Mouse (Mus musculus) adrenal gland, adult 18-20 months (tissue): ENCODE data around the gene Hsp90aa1. TPM values are rescaled to one million over a fixed set of nuclear protein-coding genes. Genes with fewer than 3 reads are reported as not detected.
A peak's percentile ranks its signal among the peaks of the same experiment; 100 is the strongest.
"Not testable (repeated sequence)": the region's sequence is repeated elsewhere in the genome, so short reads cannot be mapped to it uniquely, and the experiment has no call there.

Source experiments
- DNase-seq, 2 experiments: peaks; one replicate each; pipeline ENCODE4 v3.0.0; 2021 to 2022; ENCODE audit warnings: low spot score in 2 of 2
- total RNA-seq, 2 experiments: library from RNA; stranded (reverse); gene quantifications; 1 replicate in 1 of 2; 2 replicates in 1 of 2; pipeline ENCODE4 v1.2.3; 2021

Hsp90aa1 gene
- total RNA-seq, 2 experiments from 2014 or later: 1,046 to 1,696 TPM

DNA sequence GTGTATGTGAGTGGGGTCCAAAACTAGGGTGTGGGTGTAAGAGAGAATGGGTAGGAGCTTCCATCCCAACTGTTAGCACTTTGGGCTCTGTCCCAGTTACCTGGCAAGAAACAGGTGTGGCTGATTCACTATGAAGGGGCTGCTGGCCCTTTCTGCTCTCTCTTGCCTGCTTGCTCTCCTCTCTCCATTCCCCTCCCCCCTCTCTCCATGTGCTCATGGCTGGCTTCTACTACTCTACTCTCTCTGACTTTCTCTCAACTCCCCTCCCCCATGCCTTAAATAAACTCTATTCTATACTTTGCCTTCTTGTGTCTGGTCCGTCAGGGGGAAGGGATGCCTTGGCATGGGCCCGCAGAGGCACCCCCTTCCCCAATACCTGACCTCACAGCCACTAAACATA, 1.8 kb downstream of the Hsp90aa1 start:
- DNase-seq: no peak

DNA sequence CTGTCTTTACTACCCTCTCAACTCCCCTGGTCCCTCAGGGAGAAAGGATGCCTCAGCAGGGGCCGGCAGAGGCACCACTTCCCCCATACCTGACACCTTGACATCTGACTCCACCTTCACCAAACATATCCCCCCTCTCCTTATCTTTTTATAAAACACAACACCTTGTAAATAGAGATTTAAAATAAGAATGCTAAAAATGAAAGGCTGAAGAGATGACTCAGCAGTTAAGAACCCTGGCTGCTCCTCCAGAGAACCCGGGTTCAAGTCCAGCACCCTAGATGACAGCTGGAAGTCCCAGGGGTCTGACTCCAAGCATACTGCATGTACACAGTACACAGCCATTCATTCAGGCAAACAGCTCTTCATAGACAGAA, 3.4 kb downstream of the Hsp90aa1 start:
- no peak for DNase-seq

DNA sequence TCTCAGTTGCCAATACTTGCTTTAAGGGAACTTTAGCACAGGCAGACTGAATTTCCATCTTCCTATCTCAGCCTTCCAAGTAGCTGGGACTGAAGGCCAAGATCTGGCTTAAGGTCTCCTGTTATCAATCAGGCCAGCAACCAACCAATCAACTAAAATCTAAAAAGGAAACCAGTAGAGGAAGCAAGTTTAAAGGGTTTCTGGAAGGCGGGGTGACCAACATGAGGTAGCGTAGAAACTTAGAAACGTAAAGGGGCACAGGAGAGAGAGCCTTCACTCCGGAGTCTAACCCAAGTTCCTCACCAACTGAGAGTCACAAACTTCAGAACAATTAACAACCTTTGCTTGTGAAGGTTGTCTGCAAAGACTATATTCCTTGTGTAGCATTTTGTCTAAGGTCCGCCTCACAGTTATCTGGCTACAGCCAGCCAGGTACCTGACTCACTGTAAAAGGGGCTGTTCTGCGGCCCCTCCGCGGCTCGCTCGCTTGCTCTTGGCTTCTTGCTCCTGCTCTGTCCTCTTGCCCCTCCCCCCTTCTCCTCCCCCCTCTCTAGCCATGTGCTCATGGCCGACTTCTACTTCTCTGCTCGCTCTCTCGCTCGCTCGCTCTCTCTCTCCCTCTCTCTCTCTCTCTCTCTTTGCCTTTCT, 3.9 kb downstream of the Hsp90aa1 start:
- DNase-seq: no peak

DNA sequence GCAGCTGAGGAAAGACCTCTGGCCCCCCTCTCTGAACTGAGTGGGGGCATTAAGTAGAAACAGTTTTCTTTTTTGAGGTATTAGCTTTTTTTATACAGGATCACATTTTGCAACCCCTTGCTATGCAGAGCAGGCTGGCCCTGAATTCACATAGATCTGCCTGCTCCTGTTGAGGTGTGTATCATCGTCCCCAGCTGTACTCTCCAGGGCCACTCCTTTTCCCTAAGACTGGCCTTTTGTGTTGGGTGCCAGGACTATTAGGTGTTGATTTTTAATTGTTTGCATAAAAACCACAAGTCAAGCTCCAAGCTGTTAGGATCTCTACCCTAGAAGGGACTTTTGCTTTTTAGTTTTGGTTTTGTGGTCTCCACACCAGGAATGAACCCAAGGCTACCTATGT, 4.4 kb downstream of the Hsp90aa1 start:
- DNase-seq: no peak

DNA sequence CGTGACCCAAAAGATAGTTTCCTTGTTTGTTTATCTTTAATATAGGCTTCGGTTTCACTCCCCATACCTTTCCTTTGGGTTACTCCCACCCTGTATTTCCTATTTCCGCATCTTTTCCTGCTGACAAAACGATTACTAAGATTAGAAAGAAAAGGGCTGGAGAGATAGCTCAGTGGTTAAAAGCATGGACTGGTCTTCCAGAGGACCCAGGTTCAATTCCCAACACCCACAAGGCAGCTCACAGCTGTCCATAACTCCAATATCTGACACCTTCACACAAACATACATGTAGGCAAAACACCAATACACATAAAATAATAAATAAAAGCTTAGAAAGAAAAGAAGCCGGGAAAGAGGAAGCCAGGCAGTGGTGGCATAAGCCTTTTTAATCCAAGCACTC, 5.1 kb downstream of the Hsp90aa1 start:
- DNase-seq: no peak

DNA sequence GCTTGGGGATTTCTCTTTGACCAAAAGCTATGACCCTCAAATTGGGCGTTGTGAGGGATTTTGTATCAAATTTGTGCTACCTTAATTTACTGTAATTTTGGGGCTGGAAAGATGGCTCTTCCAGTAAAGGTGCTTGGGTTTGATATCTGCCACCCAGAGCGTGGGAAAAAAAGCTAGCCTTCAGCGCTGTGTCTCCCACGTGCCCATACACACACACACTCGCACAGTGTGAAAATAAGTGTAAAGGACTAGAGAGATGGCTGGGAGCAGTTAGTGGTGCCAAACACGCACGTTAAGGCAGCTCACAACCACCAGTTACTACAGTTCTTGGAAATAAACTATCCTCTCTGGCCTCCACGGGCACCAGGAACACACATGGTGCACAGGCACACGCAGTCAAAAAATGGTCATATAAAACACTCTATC, 5.5 kb downstream of the Hsp90aa1 start:
- no peak for DNase-seq

DNA sequence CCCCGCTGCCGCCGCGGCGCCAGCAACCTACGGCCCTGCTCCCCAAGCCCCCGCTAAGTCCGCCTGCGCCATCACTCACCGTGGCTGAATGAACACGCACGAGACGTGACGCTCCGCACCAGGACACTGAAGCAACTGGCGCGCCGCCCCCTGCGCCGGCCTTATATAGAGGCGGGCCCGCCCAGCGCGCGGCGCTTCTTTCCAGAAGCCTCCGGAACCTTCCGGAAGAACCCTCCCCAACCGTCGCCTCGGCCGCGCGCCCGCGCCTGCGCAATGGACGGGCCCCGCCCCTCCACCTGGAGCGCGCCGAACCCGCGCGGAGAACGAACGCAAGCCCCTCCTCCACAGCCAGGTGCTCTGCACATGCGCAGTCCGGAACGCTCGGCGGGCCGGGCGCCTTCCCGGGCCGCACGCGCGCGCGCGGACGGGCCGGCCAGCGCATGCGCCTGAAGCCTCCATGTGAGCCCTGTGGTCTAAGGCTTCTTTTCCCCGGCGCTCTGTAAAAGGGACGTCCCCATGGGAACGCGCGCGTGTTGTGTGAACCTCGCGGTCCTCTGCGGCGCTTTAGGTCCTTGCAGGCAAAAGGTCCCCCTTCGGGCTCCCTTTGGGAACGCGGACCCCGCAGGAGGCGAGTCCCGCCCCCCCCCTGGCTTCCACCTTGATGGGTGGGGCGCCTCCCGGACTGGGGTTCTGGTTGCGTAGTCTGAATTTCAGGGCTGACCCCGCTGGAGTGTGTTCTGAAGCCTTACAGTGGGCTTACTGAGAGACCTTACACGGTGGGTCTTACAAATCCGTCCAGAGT, 6.2 kb downstream of the Hsp90aa1 start:
- DNase-seq: peak; percentile 100

DNA sequence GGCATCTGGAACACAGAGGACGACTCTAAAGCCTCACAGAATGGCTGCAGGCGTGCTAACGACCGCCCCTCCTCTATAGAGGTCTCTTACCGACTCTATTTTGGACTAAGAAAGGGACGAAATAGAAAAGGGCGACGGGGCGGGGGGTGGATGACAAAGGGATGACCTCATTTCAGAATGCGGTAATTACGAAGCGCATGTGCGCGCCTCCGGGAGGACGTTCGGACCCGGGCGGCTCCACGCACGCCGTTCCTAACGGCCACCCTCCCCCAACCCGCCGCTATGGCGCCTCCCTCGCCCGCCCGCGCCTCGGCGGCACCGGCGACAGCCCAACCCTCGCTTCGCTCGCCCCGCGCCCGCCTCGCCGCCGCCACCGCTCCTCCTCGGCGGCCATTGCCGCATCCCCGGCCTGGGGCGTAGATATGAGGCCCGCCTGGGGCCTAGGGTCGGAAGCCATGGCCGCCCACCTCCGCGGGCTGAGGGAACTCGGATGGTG, 6.8 kb downstream of the Hsp90aa1 start:
- peak; percentile 51 to 54 for DNase-seq

DNA sequence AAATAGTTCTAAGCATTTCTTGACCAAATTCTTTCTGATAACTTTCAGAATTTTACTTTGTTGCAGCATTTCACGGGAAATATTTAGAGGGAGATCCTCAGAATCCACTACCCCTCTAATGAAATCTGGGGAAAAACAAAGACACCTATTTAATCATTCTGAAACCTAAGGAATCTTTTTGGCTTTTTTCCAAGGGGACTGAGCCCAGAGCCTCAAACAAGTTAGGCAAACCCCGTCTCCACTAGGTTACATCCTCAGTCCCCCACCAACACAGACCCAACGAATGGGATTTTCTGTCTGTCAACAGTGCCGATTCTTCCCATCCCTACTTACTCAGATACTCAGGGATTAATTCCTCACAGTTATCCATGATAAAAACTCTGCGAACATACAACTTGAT, 9.2 kb downstream of the Hsp90aa1 start:
- DNase-seq: not testable (repeated sequence)

DNA sequence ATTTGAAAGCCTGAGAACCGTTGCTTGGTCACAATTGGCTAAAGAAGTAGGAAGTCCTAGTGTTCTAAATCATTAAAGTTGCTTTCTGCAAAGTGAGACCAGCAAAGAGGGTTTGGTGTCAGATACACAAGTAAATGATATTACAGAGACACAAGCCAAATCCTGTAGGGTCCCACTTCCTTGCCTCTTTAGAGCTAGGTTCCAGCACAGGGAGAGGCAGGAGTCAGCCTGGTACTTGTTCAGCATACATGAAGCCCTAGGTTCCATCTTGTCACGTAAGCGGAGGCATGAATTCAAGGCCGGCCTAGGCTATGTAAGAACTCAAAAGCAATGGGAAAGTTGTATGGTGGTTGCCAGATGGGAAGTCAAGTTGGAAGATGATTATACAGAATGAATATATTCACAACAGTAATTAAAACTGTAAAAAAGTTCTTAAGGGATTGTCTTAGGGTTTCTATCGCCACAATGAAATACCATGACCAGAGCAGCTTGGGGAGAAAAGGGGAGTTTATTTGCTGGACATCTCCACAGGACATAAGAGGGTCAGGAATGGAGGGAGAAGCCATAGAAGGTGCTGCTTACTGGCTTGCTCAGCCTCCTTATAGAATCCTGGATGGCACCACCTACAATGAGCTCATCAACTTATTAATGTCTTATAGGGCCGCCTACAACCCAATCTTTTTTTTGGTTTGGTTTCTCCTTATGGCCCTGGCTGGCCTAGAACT, 12.4 kb downstream of the Hsp90aa1 start:
- DNase-seq: no peak

DNA sequence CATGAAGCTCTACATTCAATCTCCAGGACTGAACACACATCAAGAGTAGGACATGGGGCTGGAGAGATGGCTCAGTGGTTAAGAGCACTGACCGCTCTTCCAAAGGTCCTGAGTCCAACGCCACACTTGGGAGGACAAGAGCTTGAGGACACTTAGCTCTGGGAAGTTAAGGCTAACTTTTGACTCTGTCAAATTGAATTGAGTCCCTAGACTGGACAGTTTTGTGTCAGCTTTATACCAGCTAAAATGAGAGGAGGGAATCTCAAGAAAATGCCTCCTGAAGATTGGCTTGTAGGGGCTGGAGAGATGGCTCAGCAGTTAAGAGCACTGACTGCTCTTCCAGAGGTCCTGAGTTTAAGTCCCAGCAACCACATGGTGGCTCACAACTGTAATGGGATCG, 13.6 kb downstream of the Hsp90aa1 start:
- DNase-seq: not testable (repeated sequence)

DNA sequence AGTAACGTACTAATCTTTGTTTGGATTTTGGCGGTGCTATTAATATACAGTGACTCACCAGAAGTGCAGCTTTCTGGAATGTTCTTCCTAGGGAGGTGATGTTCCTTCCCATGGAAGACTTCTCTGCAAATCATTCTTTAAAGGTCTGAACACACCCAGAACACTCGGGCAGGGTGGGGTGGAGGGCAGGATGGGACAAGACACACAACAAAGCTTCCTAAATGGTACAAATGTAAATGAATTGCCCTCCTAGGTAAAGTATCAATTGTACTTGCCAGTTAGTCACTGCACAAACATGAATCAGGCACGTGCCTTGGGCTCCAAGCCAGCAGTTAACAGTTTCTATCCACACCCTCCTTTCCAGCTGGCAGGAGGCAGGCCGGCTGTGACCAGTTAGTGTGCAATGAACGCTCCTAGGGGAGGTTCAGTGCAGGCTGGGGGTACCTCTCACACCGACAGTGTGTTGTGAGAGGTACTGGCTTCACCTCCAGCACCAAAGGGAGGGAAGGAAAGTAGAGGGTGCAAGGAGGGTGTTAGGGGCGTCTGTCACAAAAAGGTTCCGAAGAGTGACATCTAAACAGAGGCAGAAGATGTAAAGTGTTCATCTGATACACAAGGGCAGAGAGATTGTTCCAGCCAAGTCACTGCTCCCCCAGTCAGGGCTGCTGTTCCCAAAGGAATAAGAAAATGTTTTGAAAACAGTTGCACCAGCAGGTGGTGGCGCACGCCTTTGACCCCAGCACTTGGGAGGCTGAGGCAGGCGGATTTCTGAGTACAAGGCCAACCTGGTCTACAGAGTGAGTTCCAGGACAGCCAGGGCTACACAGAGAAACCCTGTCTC, 14.4 kb downstream of the Hsp90aa1 start:
- DNase-seq: peak in 1 of 2 experiments; percentile 47

DNA sequence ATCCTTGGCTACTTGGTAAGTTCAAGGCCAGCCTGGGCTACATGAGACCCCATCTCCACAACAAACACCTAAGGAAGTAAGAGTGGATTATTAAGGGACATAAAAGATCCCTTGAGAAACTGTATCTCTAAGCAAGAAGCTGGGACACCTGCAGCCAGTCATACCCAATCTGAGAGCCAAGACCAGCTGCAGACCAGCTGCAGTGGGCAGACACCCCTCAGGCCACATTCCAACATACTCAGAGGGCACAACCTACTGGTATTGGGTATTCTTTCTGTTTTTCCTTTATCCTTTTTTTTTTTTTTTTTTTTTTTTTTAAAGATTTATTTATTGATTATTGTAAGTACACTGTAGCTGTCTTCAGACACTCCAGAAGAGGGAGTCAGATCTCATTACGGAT, 18.9 kb downstream of the Hsp90aa1 start:
- DNase-seq: no peak

DNA sequence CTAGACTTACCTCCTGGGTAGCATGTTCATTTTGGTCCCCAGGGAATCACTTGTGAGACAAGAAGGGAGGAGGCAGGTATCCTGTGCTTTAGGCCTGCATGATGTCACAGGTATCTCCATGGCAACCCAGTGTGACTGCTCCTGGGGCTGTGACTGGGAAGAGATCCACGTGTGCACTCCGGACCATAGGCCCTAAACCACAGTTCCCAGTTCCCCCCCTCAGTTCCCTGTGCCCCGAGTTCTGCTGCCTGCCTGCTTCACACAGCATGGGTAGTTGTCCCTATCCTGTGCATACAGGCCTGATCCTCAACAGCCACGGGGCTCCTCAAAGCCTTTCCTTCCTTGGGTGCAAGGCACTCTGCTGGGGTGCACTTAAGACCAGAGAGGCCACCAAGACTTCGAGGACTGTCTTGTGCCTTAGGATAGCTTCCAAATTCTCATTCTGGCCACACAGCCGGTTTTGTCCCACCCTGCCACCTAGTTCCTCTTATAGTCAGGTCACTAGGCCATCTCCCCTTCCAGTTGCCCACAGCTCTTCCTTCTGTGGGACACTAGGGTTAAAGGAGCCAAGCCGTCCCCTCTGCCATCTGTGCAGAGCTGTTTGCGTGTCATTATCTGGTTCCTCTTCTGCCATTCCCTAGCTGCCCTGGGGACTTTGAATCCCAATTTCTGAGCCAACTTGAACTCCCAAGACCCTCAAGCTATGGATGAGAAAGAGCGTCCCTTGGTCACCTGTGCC, 19.8 kb downstream of the Hsp90aa1 start, which contains the start of gene 1700001K19Rik:
TSS of gene 1700001K19Rik (minus strand) at position 59 of the 739 bp plus-strand sequence.
- no peak for DNase-seq

DNA sequence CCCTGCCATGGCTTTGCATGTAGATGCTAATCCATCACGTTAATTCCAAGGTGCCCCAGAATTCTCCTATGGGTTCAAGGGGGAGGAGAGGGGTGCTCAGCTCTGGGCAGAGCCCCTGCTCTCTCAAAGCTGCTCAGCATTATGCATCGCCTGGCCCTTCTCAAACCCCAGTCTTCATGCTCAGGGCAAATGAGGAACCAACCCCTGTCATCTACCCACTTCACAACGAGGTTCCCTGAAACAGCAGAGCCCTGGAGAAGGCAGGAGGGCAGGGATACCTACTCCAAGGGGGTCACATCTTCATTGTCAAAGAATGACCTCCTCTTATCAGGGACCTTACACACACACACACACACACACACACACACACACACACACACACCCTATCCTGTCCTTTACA, 20.6 kb downstream of the Hsp90aa1 start:
- DNase-seq: no peak

DNA sequence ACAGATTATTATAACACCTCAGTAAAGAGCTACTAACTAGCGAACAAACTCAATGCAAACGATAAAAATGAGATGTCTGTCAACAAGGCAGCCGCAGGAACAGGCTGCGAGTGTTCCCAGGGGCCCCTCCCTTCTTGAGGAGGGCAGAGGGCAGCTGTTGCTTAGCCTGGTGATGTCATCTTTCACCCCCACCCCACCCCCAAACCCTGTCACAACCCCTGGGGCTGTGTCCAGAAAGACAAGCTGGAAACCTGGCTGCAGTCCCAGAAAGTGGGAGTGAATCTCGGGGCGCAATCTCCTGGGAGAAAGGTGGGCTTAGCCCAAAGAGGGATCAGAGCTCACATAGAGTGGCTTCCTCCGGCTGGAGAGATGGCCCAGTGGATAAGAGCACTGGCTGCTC, 21.3 kb downstream of the Hsp90aa1 start:
- no peak for DNase-seq

DNA sequence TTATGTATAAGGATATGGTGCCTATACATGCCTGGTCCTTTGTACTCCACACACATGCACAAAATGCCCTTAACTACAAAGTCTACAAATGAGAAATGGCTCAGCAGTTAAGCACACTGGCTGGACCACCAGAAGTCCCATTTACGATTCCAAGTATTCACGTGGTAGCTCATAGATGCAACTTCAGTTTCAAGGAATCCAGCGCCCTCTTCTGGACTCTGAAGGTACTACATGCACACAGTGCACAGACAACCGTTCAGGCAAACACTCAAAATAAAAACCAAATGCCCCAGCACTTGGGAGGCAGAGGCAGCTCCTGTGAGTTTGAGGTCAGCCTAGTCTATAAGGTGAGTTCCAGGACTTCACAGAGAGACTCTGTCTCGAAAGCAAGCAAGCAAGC, 28.3 kb downstream of the Hsp90aa1 start:
- DNase-seq: no peak

DNA sequence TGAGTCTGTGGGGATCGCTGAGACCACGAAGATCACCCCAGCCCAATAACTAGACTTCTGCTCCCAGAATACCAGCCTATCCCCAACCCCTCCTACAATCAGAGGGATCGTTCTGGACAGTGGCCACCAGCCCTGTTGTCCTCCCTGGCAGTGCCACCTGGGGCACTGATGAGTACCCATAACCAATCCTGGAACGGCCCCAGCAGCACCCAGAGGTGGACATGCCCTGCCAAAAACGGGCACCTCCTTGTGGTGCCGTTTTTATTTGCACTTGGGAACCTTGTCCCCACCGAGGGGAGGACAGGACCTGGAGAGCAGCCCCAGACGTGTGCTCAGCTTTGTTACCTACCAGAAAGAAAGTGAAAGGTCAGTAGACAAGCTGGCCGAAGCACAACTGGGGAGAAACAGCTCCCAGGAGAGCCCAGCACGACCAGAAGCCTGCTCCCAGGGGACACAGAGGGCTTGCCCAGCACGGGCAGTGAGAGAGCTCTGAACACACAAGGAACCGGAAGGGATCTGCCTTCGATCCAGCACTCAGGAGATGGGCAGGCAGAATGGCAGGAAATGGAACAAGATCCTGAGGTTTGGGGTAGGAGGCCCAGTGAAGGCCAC, 35.0 kb downstream of the Hsp90aa1 start:
- DNase-seq: no peak

DNA sequence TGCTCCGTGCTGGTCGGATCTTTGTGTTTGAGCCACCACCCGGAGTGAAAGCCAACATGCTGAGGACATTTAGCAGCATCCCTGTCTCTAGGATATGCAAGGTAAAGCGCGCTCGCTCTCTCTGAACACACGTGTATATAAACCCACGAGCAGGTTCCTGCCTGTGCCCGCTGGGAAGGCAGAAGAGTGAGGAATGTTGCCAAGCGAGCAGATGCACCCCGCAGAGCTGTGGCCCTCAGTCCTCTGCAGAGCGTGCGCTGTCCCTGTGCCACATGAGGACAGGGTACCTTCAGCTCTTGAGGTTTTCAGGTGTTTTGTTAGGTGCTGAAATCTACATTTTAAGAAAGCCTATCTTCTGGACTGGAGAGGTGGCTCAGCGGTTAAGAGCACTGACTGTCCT, 40.8 kb downstream of the Hsp90aa1 start:
- DNase-seq: no peak

DNA sequence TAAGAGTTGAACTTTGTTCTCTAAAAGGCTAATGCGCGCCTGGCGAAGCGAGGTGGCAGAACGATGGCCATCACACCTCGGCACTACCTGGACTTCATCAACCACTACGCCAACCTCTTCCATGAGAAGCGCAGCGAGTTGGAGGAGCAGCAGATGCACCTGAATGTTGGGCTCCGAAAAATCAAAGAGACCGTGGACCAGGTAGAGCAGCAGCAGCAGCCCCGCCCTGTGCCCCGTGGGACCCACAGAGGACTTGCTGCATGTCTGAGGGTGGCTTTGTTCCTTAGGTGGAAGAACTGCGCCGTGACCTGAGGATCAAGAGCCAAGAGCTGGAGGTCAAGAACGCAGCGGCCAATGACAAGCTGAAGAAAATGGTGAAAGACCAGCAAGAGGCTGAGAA, 51.1 kb downstream of the Hsp90aa1 start:
- no peak for DNase-seq
